Mouse (Mus musculus): ENCODE results near the gene Ptges. TPM values are rescaled to one million over a fixed set of nuclear protein-coding genes. Genes with fewer than 3 reads are reported as not detected.
"Not testable (repeated sequence)": the region's sequence is repeated elsewhere in the genome, so short reads cannot be mapped to it uniquely, and the experiment has no call there.

Ptges gene
- total RNA-seq (2021), result 10 to 100 TPM; 14.6 to 16.9 TPM
- long read RNA-seq, experiment 1, transcript Ptges-202 (3 exons, 3,647 nt), result major isoform, 5 of 9 reads
- long read RNA-seq, experiment 1, partial matches to known transcripts, result 0 of 9 reads
- long read RNA-seq, experiment 1, other reads (novel, unspliced or antisense), result 4 of 9 reads
- long read RNA-seq, experiment 2, transcript Ptges-202 (3 exons, 3,647 nt), result major isoform, 11 of 19 reads
- long read RNA-seq, experiment 2, partial matches to known transcripts, result 2 of 19 reads
- long read RNA-seq, experiment 2, other reads (novel, unspliced or antisense), result 5 of 19 reads

DNA sequence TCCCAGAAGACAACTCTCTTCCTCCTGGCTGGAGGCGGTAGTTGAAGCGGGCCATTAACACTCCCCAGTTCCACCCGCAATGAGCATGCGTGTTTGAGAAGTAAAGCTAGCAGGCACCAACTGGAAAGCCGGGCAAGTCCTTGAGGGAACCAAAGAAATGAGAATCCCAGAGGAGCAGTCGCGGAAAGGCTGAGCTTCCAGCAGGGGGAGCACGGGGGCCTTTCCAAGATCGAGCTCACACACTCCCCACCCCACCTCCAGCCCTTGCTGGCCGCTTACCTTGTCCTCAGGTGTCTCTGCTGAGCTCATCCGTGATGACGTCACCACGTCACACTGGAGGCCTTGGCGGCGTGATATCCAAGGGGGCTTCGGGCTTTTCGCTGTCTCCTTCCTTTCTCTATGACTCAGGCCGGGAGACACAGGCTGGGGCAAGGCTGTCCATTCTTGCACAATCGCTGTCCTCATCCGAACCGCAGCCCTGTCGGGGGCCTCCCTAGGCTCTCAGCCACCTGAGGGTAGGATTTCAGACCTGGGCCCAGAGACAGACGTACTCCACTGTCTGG is at the start of gene Ptges:
TSS of gene Ptges (minus strand) at position 381 of the 563 bp plus-strand sequence.
- peak in 1 of 2 experiments; percentile 60 for DNase-seq (ENCODE audit: low spot score in 2 of 2)

GRCm38 (mm10) chr2:30967352-30968327 is 38.0 kb upstream of the Ptges start, which contains the start of gene Tor1a:
TSS of gene Tor1a (minus strand) at chr2:30967933.
- DNase-seq (ENCODE audit: low spot score in 2 of 2), result peak; percentile 71 to 80

DNA sequence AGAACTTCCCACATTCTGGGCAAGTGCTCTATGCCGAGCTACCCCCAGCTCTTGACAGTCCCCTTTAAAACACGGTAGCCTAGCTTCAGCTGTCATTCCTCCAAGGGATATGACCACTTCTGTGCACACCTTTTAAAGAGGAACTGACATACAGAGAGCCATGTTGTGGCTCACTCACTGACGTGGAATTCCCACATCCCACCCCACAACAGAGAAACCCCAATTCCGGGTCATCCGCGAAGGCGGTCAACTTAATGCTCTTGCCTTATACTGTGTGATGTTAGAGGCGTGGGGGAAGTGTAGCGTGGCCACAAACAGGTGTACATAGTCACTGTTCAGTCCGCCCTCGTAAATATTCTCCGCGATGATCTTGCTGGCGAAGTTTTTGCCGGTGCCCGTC is 37.2 kb upstream of the Ptges start:
- no peak for DNase-seq (ENCODE audit: low spot score in 2 of 2)

GRCm38 (mm10) chr2:30965627-30966026 is 36.0 kb upstream of the Ptges start:
- DNase-seq (ENCODE audit: low spot score in 2 of 2), result no peak

DNA sequence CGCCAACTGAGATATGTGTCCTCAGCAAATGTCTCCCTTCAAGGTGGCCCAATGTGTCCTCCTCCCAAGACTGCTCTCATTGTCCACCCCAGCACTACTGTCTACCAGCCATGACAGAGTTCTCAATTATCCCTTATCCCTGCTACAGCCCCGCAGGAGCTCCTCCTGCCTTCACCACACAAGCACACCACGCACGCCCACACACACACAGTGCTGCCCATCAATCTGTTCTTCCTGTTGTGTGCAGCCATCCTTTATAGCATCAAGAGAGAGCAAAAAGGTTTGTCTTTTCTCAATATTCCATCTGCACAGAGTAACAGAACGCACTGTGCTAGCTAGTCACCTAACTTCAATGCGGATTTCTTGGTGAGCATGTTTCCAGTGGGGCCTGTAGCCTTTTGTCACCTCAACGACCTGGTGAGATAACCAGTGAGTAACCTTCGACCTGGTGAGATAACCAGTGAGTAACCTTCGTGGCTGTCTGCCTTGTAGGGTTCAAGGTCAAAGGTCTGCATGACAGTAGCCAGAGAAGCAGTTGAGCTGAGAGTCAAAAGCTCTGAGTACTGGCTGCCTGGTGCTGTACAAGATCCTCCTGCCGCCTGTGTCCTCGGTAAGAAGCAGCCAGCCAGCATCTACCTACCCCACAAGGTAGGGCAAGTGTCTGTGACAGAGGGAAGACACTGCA is 33.0 kb upstream of the Ptges start:
- no peak for DNase-seq (ENCODE audit: low spot score in 2 of 2)

DNA sequence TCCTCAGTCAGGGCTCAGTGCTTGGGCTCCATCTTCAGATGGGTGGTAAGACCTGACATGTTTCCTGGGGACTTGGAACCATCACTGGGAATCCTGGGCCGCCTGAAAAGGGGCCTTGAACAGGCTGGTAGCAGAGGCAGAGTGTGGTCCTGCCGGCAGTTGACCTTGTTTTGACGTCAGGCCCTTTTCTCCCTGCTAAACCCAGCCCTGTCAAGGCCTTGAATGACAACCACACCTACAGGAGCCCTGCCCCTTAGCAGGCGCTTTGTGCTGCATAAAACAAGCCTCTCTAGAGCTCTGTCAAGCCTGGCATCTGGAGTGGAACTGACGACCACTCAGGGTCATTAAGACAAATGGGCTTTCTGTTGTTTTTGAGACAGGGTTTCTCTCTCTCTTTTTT is 30.2 kb upstream of the Ptges start:
- no peak for DNase-seq (ENCODE audit: low spot score in 2 of 2)

GRCm38 (mm10) chr2:30958726-30959125 is 29.1 kb upstream of the Ptges start:
- DNase-seq (ENCODE audit: low spot score in 2 of 2), result no peak

DNA sequence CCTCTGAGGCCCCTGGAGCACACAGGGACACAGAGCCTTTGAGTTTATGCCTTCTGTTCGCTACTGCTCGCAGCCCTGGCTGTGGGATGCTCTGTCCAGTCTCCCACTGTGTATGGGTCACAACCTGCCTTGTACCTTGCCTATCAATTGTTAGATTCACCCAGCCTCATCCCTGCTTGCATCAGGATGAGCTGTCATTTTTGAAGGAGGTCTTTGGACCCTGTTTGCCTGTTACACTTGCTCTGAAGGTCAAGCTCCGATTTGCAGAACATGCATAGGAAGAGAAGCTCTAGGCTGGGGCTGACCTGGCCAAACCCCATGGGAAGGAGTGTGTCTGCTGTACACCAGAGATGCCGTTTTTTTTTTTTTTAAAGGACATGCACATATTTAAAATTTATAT is 27.8 kb upstream of the Ptges start:
- no peak for DNase-seq (ENCODE audit: low spot score in 2 of 2)

DNA sequence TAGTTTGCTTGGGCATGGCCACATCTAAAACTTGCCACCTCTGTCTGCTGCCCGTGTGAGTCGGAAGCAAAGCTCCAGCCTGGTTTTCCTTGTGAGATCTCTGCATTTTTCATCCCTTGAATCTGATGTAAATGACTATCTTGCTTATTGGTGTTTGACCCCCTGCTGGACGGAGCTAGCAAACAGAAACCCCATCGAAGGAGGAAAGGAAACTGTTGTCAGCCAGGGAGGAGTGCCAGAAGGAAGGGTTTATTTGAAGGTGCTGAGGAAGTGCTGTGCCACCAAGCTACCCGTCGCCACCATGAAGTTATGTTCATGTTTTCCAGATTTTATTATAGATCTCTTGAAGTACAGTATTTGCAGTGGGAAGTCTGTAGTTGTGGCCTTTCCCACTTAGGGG is 25.1 kb upstream of the Ptges start:
- no peak for DNase-seq (ENCODE audit: low spot score in 2 of 2)

DNA sequence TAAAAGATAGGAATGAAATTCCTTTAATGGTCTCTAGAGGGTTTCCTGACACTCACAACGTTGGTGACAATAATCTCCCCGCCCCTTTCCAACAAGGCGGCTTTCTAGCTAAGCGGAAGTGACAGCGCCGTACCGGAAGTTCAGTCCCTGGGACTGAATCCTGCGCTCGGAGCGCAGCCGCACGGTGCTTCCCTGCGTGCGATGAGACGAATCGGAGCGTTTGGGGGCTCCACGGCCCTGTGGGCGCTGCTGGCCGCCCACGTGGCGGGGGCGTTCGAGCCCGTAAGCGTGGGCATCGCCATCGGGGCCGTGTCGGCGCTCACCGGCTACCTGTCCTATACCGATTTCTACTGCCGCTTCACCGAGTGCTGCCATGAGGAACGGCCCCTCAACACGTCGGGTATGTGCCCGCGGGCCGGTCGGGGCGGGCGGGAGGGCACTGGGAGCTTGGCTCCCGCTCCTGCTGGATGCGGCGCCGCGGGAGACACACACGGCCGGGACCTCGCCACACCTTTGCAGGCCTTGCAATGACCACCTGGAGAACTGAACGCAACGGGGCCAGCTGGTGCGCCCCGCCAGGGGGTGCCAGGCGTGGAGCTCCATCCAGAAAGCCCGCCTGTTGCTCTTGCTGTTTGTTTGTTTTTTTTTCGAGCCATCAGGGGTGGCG is 23.3 kb upstream of the Ptges start, which contains the start of gene Tor1b:
TSS of gene Tor1b (plus strand) at position 136 of the 667 bp plus-strand sequence.
- peak; percentile 49 to 75 for DNase-seq (ENCODE audit: low spot score in 2 of 2)

GRCm38 (mm10) chr2:30952457-30952823 is 22.8 kb upstream of the Ptges start:
- no peak for DNase-seq (ENCODE audit: low spot score in 2 of 2)

DNA sequence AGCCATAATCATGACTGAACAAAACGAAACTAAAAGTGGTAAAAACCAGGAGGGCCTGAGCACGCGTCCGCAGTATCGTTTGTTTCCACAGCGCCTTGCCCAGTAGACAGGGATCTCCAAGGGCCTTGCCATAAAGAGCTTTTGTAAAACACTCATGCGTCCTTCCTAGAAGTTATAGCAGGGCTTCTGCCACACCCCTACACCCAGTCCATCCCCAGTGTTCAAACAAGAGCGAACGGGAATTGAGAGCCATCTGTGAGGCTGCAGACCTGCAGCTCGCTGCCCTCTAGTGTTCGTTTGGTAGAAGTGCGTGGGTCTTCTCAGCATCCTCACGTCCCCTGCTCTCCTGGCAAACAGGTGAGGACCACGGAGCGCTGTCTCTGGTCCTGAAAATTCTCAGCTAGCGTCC is 12.9 kb upstream of the Ptges start:
- DNase-seq (ENCODE audit: low spot score in 2 of 2), result no peak

GRCm38 (mm10) chr2:30942116-30942515 is 12.5 kb upstream of the Ptges start:
- not testable (repeated sequence) for DNase-seq (ENCODE audit: low spot score in 2 of 2)

- DNase-seq (ENCODE audit: low spot score in 2 of 2), result no peak
Measured at GRCm38 (mm10) chr2:30941586-30941985, 11.9 kb upstream of the Ptges start.

GRCm38 (mm10) chr2:30938574-30938991 is 8.9 kb upstream of the Ptges start:
- no peak for DNase-seq (ENCODE audit: low spot score in 2 of 2)

DNA sequence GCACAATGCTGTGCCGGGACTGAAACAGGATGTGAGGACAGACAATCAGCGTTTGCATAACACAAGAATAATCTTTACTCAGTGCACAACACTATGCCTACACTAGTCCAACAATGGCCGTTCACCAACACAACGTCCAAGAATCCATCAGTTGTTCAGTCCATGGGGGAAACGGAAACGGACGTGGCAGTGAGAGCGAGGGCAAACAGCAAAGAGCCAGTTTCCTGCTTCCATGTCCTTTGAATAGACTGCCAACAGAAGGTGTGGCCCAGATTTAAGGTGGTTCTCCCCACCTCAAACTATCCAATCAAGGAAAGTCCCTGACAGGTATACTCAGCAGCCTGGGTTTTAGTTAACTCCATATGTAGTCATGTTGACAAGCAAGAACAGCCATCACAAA is 8.1 kb upstream of the Ptges start:
- DNase-seq (ENCODE audit: low spot score in 2 of 2), result no peak

DNA sequence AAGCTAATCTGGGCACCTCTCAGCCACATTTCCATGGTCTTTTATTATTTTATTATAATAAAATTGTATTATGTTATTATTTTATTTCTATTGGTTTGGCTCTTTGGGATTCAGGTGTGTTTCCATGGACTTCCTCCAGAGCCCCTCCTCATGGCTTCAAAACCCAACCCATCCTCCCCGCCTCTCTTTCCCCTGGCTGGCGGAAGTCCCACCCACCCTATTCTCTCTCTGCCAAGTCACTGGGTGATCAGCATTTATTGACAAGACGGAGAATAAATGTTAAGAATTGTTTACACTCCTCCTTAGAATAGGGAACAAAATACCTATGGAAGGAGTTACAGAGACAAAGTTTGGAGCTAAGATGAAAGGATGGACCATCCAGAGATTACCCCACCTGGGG is 7.1 kb upstream of the Ptges start:
- no peak for DNase-seq (ENCODE audit: low spot score in 2 of 2)

GRCm38 (mm10) chr2:30933917-30934450 is 4.3 kb upstream of the Ptges start:
- DNase-seq (ENCODE audit: low spot score in 2 of 2), result peak in 1 of 2 experiments; percentile 51

DNA sequence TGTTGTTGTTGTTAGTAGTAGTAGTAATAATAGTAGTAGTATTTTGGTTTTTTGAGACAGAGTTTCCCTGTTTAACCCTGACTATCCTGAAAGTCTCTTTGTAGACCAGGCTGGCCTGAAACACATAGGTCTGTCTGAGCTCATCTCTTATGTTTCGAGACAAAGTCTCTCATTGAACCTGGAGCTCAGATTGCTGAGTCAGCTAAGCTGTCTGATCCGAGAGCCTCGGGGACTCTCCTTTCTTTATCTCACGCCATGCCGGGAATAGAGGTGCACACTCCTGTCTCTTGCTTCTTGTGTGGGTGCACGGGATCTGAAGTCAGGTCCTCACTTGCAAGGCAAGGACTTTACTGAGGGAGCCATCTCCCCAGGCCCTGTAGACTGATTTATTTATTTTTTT is 3.4 kb upstream of the Ptges start:
- no peak for DNase-seq (ENCODE audit: low spot score in 2 of 2)

DNA sequence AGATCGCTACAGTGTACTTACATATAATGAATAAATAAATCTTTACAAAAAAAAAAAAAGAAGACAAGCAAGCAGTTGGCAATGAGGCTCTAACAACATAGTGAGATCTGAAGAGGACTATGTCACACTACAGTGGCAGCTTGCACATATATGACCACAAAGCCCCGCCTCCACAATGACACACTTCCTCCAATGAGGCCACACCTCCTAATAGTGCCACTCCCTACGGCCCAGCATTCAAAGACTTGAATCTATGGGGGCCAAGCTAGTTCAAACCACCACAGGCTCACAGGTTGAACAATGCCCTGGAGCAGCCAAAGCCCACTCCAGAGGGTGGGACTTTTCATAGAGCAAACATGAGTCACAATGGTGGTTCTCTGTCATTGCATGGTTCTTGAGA is 2.3 kb upstream of the Ptges start:
- DNase-seq (ENCODE audit: low spot score in 2 of 2), result no peak
